Mouse (Mus musculus): Measurements from ENCODE around the gene Slc38a1. TPM values are rescaled to one million over a fixed set of nuclear protein-coding genes. Genes with fewer than 3 reads are reported as not detected.

Gene Slc38a1
- total RNA-seq, 2 experiments from 2014 or later = 67.5 to 93.0 TPM

- ATAC-seq (replicated peaks; ENCODE audit: poor library complexity, severe bottlenecking) = no peak
Observed at GRCm38 (mm10) chr15:96568271-96568982, 74.3 kb downstream of the Slc38a1 start.

GRCm38 (mm10) chr15:96566850-96567271 lies 75.9 kb downstream of the Slc38a1 start:
- peak; percentile 45 for ATAC-seq (replicated peaks; ENCODE audit: poor library complexity, severe bottlenecking)

- peak; percentile 54 for ATAC-seq (replicated peaks; ENCODE audit: poor library complexity, severe bottlenecking)
Observed at GRCm38 (mm10) chr15:96563852-96564251, 78.9 kb downstream of the Slc38a1 start.

GRCm38 (mm10) chr15:96562521-96562920 lies 80.2 kb downstream of the Slc38a1 start:
- ATAC-seq (replicated peaks; ENCODE audit: poor library complexity, severe bottlenecking) = peak; percentile 74

GRCm38 (mm10) chr15:96560576-96561298 lies 82.0 kb downstream of the Slc38a1 start:
- ATAC-seq (replicated peaks; ENCODE audit: poor library complexity, severe bottlenecking) = no peak

- ATAC-seq (replicated peaks; ENCODE audit: poor library complexity, severe bottlenecking) = peak; percentile 97
Observed at GRCm38 (mm10) chr15:96551569-96552380, 90.9 kb downstream of the Slc38a1 start.

GRCm38 (mm10) chr15:96551107-96551506 lies 91.6 kb downstream of the Slc38a1 start:
- no peak for ATAC-seq (replicated peaks; ENCODE audit: poor library complexity, severe bottlenecking)

- ATAC-seq (replicated peaks; ENCODE audit: poor library complexity, severe bottlenecking) = no peak
Observed at GRCm38 (mm10) chr15:96548363-96548762, 94.3 kb downstream of the Slc38a1 start.

GRCm38 (mm10) chr15:96547256-96548195 lies 95.2 kb downstream of the Slc38a1 start:
- 0 out of 2 replicates have a peak, but pooled peaks have one; percentile 27 for ATAC-seq (replicated peaks; ENCODE audit: poor library complexity, severe bottlenecking)

GRCm38 (mm10) chr15:96543181-96543828 lies 99.4 kb downstream of the Slc38a1 start:
- peak; percentile 68 for ATAC-seq (replicated peaks; ENCODE audit: poor library complexity, severe bottlenecking)

GRCm38 (mm10) chr15:96542135-96542534 lies 100.6 kb downstream of the Slc38a1 start:
- no peak for ATAC-seq (replicated peaks; ENCODE audit: poor library complexity, severe bottlenecking)

- ATAC-seq (replicated peaks; ENCODE audit: poor library complexity, severe bottlenecking) = no peak
Observed at GRCm38 (mm10) chr15:96537272-96537671, 105.4 kb downstream of the Slc38a1 start.

GRCm38 (mm10) chr15:96536412-96536811 lies 106.3 kb downstream of the Slc38a1 start:
- no peak for ATAC-seq (replicated peaks; ENCODE audit: poor library complexity, severe bottlenecking)

GRCm38 (mm10) chr15:96527686-96528085 lies 115.0 kb downstream of the Slc38a1 start:
- ATAC-seq (replicated peaks; ENCODE audit: poor library complexity, severe bottlenecking) = no peak

GRCm38 (mm10) chr15:96524239-96524738 lies 118.4 kb downstream of the Slc38a1 start:
- no peak for ATAC-seq (replicated peaks; ENCODE audit: poor library complexity, severe bottlenecking)
